16 mouse cellular contexts compared by ENCODE assay signal in genomic region chr14:118749068-118749467, GRCm38 (mm10).
"Had no signal": no experiment of that assay in that cellular context is flagged by ENCODE, and none has a peak within 500 bp of the region (broad histone marks: within the 10 kb centered on the region; RNA-seq: fewer than 3 reads in every experiment).

No protein-coding gene starts in this region.

- DNase-seq: kidney, adult 18-20 months; kidney, adult 9 months; kidney, postnatal 14 days; kidney, postnatal 4 days; layer of hippocampus, adult 9-11 months; liver; liver, embryonic 13.5 days; lung, embryonic 14.5 days; lung, postnatal 36 days; thymus, postnatal 36 days had no signal

- H3K27ac ChIP-seq: limb, embryonic 10.5 days; limb, embryonic 13.5 days; midbrain, embryonic 13.5 days had no signal

- H3K27me3 ChIP-seq: limb, embryonic 13.5 days; megakaryocyte, embryonic 14.5 days; midbrain, embryonic 13.5 days had no signal

- H3K36me3 ChIP-seq: limb, embryonic 10.5 days; limb, embryonic 13.5 days; liver, embryonic 13.5 days; midbrain, embryonic 10.5 days; midbrain, embryonic 13.5 days had no signal

- H3K9ac ChIP-seq: limb, embryonic 13.5 days; liver, embryonic 13.5 days; lung, embryonic 14.5 days; midbrain, embryonic 13.5 days had no signal

- H3K9me3 ChIP-seq: limb, embryonic 10.5 days; limb, embryonic 13.5 days; liver, embryonic 13.5 days; megakaryocyte, embryonic 14.5 days; midbrain, embryonic 10.5 days; midbrain, embryonic 13.5 days had no signal

- H3K4me3 ChIP-seq: limb, embryonic 10.5 days; limb, embryonic 13.5 days; liver, embryonic 13.5 days; megakaryocyte, embryonic 14.5 days; midbrain, embryonic 10.5 days; midbrain, embryonic 13.5 days had no signal

- H3K4me2 ChIP-seq: limb, embryonic 13.5 days; liver, embryonic 13.5 days; lung, embryonic 14.5 days; midbrain, embryonic 13.5 days had no signal

- ATAC-seq: lung, postnatal 0 days; midbrain, embryonic 13.5 days had no signal

- H3K4me1 ChIP-seq: limb, embryonic 13.5 days had no signal
